Mouse (Mus musculus) forebrain, postnatal 0 days (tissue): ENCODE results near the gene Cadm2. TPM values are rescaled to one million over a fixed set of nuclear protein-coding genes. Genes with fewer than 3 reads are reported as not detected.
A peak's percentile ranks its signal among the peaks of the same experiment; 100 is the strongest.

Experiments used
- ATAC-seq: fragments of 200-750 bp; cut with Nextera tagmentation; 2 replicates; pipeline ENCODE4 v1.8.0; 2017; ENCODE audit warnings: mild to moderate bottlenecking, moderate library complexity
- DNase-seq: peaks from one replicate; pipeline ENCODE4 v3.0.0-alpha.2; 2015
- H3K27ac ChIP-seq: fragments of 300-500 bp; sonication (generic); 2 replicates; pipeline ENCODE4 v1.5.1; 2014; ENCODE audit warnings: low read depth, mild to moderate bottlenecking, antibody characterized with exemption, low read length, moderate library complexity, mixed read lengths
- H3K27me3 ChIP-seq: fragments of 300-500 bp; sonication (generic); 2 replicates; pipeline ENCODE4 v1.6.1; 2014; ENCODE audit warnings: mild to moderate bottlenecking, low read length, mixed read lengths; ENCODE audit not compliant: insufficient read depth
- H3K36me3 ChIP-seq: fragments of 300-500 bp; sonication (generic); 2 replicates; pipeline ENCODE4 v1.6.1; 2014; ENCODE audit warnings: mild to moderate bottlenecking, moderate library complexity; ENCODE audit not compliant: insufficient read depth
- H3K4me1 ChIP-seq: fragments of 300-500 bp; sonication (generic); 2 replicates; pipeline ENCODE4 v1.6.1; 2014; ENCODE audit warnings: antibody characterized with exemption; ENCODE audit not compliant: insufficient read depth
- H3K4me2 ChIP-seq: fragments of 300-500 bp; sonication (generic); 2 replicates; pipeline ENCODE4 v1.6.1; 2014; ENCODE audit warnings: low read depth, mild to moderate bottlenecking, moderate library complexity
- H3K4me3 ChIP-seq: fragments of 300-500 bp; sonication (generic); 2 replicates; pipeline ENCODE4 v1.5.1; 2014; ENCODE audit warnings: low read depth, low read length, mixed read lengths
- H3K9ac ChIP-seq: fragments of 300-500 bp; sonication (generic); 2 replicates; pipeline ENCODE4 v1.6.1; 2014; ENCODE audit warnings: mild to moderate bottlenecking
- H3K9me3 ChIP-seq: fragments of 300-500 bp; sonication (generic); 2 replicates; pipeline ENCODE4 v1.6.1; 2016; ENCODE audit warnings: low read length
- CTCF ChIP-seq: sonication (generic); IDR thresholded peaks from 2 replicates; pipeline ENCODE4 v1.5.1; 2016; ENCODE audit warnings: antibody characterized with exemption, control low read depth, low read depth
- whole genome bisulfite sequencing: fragments of 180-500 bp; shearing (Covaris S2); extraction: QIAGEN DNeasy Blood & Tissue Kit; methylation state at CpG from one replicate; pipeline ENCODE4 v1.1.7; 2014; 5-methylcytosine and 5-hydroxymethylcytosine counted together
- polyA plus RNA-seq: library from polyadenylated mRNA; unstranded; fragments of >200 nt; fragmentation: Nextera tagmentation; extraction: Ambion mirVana; gene quantifications from 2 replicates; pipeline ENCODE4 v1.2.1, GENCODE M21; 2015
- total RNA-seq: library from RNA; depleted of rRNA; stranded (reverse); fragments of >200 nt; gene quantifications from 2 replicates; pipeline ENCODE4 v1.2.3, GENCODE M21; 2014

Gene Cadm2
- total and polyA plus RNA-seq, 2 experiments from 2014 or later: 58.9 to 63.3 TPM

GRCm38 (mm10) chr16:67096706-67097105, 524.0 kb downstream of the Cadm2 start:
- H3K9me3 ChIP-seq: no peaks in the 10 kb centered on the region
- no peak overlapping the region for H3K9ac ChIP-seq
- ATAC-seq: peak; percentile 56
- H3K4me1 ChIP-seq: no peaks in the 10 kb centered on the region
- no peaks in the 10 kb centered on the region for H3K36me3 ChIP-seq
- no peak overlapping the region for H3K4me2 ChIP-seq
- H3K4me3 ChIP-seq: no peak overlapping the region
- no peak for TF ChIP-seq CTCF
- DNase-seq: peak; percentile 53
- no peak overlapping the region; the same call in 1 of the 2 replicates for H3K27ac ChIP-seq
- 35% methylated on average over 6 of the region's 6 CpGs for WGBS
- H3K27me3 ChIP-seq: no peaks in the 10 kb centered on the region

- WGBS: 68% methylated on average over 4 of the region's 4 CpGs
- TF ChIP-seq CTCF: no peak
- peak; percentile 18; the same call in 1 of the 2 replicates for ATAC-seq
- no peaks in the 10 kb centered on the region for H3K36me3 ChIP-seq
- H3K4me2 ChIP-seq: no peak overlapping the region
- H3K9ac ChIP-seq: no peak overlapping the region
- H3K4me3 ChIP-seq: no peak overlapping the region
- no peaks in the 10 kb centered on the region for H3K9me3 ChIP-seq
- no peaks in the 10 kb centered on the region for H3K4me1 ChIP-seq
- no peaks in the 10 kb centered on the region for H3K27me3 ChIP-seq
- DNase-seq: no peak
- H3K27ac ChIP-seq: no peak overlapping the region
These were observed 524.8 kb downstream of the Cadm2 start for GRCm38 (mm10) chr16:67095916-67096315.

DNA sequence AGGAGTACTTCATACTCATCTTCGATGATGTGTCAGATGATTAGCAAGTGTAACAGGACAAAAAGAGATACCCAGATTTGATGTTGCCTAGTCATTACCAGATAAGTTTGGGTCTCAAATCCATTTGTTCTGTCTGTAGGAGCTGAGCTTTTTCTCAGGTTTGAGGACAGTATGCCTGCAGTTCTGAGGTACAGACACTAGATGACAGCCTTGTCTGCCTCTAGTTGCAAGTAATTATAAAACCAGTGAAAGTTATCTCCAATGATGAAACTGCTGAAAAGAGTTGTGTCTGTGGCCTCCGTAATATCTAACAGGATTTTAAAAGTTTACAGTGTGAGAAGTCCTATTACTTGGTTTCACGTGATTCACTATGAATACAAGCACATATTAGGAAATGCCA, 531.0 kb downstream of the Cadm2 start:
- Histone ChIP-seq H3K4me1 (no peaks in the 10 kb centered on the region), H3K36me3 (no peaks in the 10 kb centered on the region), H3K4me3 (no peak overlapping the region), H3K4me2 (no peak overlapping the region), H3K27ac (no peak overlapping the region), H3K9me3 (no peaks in the 10 kb centered on the region), H3K27me3 (no peaks in the 10 kb centered on the region), H3K9ac (no peak overlapping the region)
- DNase-seq (peak; percentile 76), ATAC-seq (peak; percentile 45; the same call in 1 of the 2 replicates)
- TF ChIP-seq CTCF: peak; percentile 85
- 59% methylated on average over 3 of the region's 3 CpGs for WGBS

DNA sequence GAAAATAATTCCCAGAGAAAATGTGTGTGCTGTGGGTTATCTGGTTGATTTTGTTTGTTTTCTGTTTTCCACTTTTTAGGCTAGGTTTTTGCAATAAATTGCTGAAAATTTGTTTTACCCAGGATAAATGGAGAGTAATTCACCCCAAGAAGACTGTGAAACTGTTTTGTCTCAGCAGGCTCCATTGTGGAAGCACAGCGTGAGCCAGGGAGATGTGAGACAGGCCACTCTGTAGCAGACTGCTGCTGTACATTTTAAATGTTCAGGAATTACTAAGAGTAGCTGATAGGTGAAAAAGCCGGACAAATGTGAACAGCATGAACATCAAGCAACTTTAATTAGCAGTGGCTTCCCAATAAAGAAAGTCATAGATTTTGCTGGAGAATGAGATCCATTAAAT, 541.4 kb downstream of the Cadm2 start:
- WGBS: 38% methylated on average over 2 of the region's 2 CpGs
- Histone ChIP-seq H3K4me2 (no peak overlapping the region), H3K9me3 (no peaks in the 10 kb centered on the region), H3K4me3 (no peak overlapping the region), H3K9ac (no peak overlapping the region), H3K4me1 (no peaks in the 10 kb centered on the region), H3K27me3 (no peaks in the 10 kb centered on the region), H3K27ac (no peak overlapping the region), H3K36me3 (no peaks in the 10 kb centered on the region)
- no peak for TF ChIP-seq CTCF
- DNase-seq: no peak
- no peak for ATAC-seq

DNA sequence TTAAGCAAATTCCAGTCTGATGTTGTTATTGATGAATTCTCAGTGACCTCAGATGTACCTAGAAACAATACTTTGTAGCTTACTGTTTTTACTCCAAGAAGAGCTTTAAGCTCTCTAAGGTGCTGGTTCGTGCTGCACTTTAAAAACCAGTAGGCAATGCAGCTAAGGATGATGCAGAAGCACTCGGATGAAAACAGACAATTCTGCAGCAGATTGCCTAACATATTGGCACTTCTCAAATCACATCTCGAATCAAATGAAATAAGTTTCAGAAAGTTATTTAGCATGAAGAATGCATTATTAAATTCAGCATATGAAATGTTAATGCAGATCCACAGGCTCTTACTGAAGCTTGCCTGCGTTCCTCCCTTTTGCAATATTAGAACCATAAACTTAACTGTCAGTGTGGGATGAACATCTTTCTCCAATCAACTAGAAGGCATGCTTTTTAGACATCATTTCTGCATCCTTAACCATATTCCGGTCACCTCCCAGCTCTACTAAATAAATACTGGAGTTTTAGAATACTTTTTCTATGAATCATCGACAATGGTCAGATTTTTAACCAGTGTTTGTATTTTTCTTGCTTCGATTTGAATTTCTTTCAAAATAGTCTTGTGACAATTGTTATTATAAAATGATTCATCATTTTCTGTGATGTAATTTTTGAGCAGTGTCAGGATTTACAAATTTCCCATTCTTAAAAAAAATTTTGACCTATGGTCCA, 544.4 kb downstream of the Cadm2 start:
- no peak for TF ChIP-seq CTCF
- Histone ChIP-seq H3K27me3 (no peaks in the 10 kb centered on the region), H3K9me3 (no peaks in the 10 kb centered on the region), H3K27ac (no peak overlapping the region), H3K4me2 (no peak overlapping the region), H3K4me1 (no peaks in the 10 kb centered on the region), H3K9ac (no peak overlapping the region), H3K4me3 (no peak overlapping the region), H3K36me3 (no peaks in the 10 kb centered on the region)
- WGBS: 73% methylated on average over 7 of the region's 7 CpGs
- DNase-seq: no peak
- no peak for ATAC-seq

GRCm38 (mm10) chr16:67068461-67068860, 552.2 kb downstream of the Cadm2 start:
- no peaks in the 10 kb centered on the region for H3K4me1 ChIP-seq
- H3K9me3 ChIP-seq: no peaks in the 10 kb centered on the region
- DNase-seq (no peak), ATAC-seq (no peak)
- TF ChIP-seq CTCF: no peak
- no peak overlapping the region for H3K9ac ChIP-seq
- WGBS: 35% methylated on average over 1 of the region's 1 CpGs
- H3K4me2 ChIP-seq: no peak overlapping the region
- H3K27ac ChIP-seq: no peak overlapping the region
- no peaks in the 10 kb centered on the region for H3K36me3 ChIP-seq
- no peak overlapping the region for H3K4me3 ChIP-seq
- no peaks in the 10 kb centered on the region for H3K27me3 ChIP-seq

- H3K27me3 ChIP-seq: no peaks in the 10 kb centered on the region
- no peak overlapping the region for H3K4me3 ChIP-seq
- no peaks in the 10 kb centered on the region for H3K36me3 ChIP-seq
- WGBS: 49% methylated on average over 5 of the region's 5 CpGs
- DNase-seq (peak; percentile 8), ATAC-seq (no peak)
- H3K9ac ChIP-seq: no peak overlapping the region
- no peaks in the 10 kb centered on the region for H3K4me1 ChIP-seq
- H3K27ac ChIP-seq: no peak overlapping the region
- no peak overlapping the region for H3K4me2 ChIP-seq
- no peak for TF ChIP-seq CTCF
- no peaks in the 10 kb centered on the region for H3K9me3 ChIP-seq
These were observed 589.8 kb downstream of the Cadm2 start for GRCm38 (mm10) chr16:67030918-67031317.
